Mouse (Mus musculus) myocyte (in vitro differentiated cells): ENCODE results near the gene Man2c1. TPM values are rescaled to one million over a fixed set of nuclear protein-coding genes. Genes with fewer than 3 reads are reported as not detected.

Experiments
- H3K27me3 ChIP-seq: one replicate; pipeline ENCODE4 v1.6.1; 2011; ENCODE audit not compliant: control insufficient read depth, insufficient read depth, insufficient read length
- H3K36me3 ChIP-seq: one replicate; pipeline ENCODE4 v1.6.1; 2011; ENCODE audit not compliant: control insufficient read depth, insufficient read depth
- H3K4me2 ChIP-seq: one replicate; pipeline ENCODE4 v1.6.1; 2011; ENCODE audit warnings: low read depth, control low read depth
- H3K4me3 ChIP-seq: one replicate; pipeline ENCODE4 v1.5.1; 2011; ENCODE audit warnings: mild to moderate bottlenecking, control low read depth, moderate library complexity
- H3K79me2 ChIP-seq: one replicate; pipeline ENCODE4 v1.6.1; 2011; ENCODE audit not compliant: control insufficient read depth, insufficient read depth
- H3ac ChIP-seq: one replicate; pipeline ENCODE4 v1.6.1; 2011; ENCODE audit not compliant: control insufficient read depth, insufficient read length
- CEBPB ChIP-seq: IDR thresholded peaks from 2 replicates; pipeline ENCODE4 v1.6.1; 2011; ENCODE audit warnings: mild to moderate bottlenecking, moderate library complexity; ENCODE audit not compliant: poor library complexity, insufficient read depth, severe bottlenecking
- E2F4 ChIP-seq: IDR thresholded peaks from one replicate; pipeline ENCODE4 v1.6.1; 2011; ENCODE audit warnings: mild to moderate bottlenecking, control low read depth, moderate library complexity; ENCODE audit not compliant: insufficient read depth
- MAX ChIP-seq: IDR thresholded peaks from one replicate; pipeline ENCODE4 v1.6.1; 2011; ENCODE audit warnings: low read depth, mild to moderate bottlenecking, control low read depth
- MYOD1 ChIP-seq, 3 experiments: IDR thresholded peaks; one replicate each; pipeline ENCODE4 v1.6.1; 2011; ENCODE audit warnings: control low read depth in 2 of 3, low read depth in 2 of 3, mild to moderate bottlenecking in 2 of 3, moderate library complexity in 1 of 3; ENCODE audit not compliant: insufficient read length in 2 of 3, control insufficient read depth in 1 of 3
- MYOG ChIP-seq, 3 experiments: IDR thresholded peaks; one replicate each; pipeline ENCODE4 v1.6.1; 2011; ENCODE audit warnings: control low read depth in 2 of 3, low read depth in 2 of 3, mild to moderate bottlenecking in 2 of 3; ENCODE audit not compliant: insufficient read length in 2 of 3, control insufficient read depth in 1 of 3, insufficient read depth in 1 of 3
- POLR2A ChIP-seq: IDR thresholded peaks from one replicate; pipeline ENCODE4 v1.6.1; 2011; ENCODE audit warnings: low read depth, mild to moderate bottlenecking, control low read depth, moderate library complexity; ENCODE audit not compliant: insufficient read length
- POLR2AphosphoS2 ChIP-seq: IDR thresholded peaks from one replicate; pipeline ENCODE4 v1.6.1; 2011; ENCODE audit warnings: low read depth, control low read depth; ENCODE audit not compliant: insufficient read length
- REST ChIP-seq: IDR thresholded peaks from one replicate; pipeline ENCODE4 v1.6.1; 2011; ENCODE audit warnings: mild to moderate bottlenecking, control low read depth, moderate library complexity; ENCODE audit not compliant: insufficient read depth, insufficient read length
- SRF ChIP-seq: IDR thresholded peaks from one replicate; pipeline ENCODE4 v1.6.1; 2011; ENCODE audit warnings: low read depth; ENCODE audit not compliant: control insufficient read depth, insufficient read length
- TCF12 ChIP-seq: IDR thresholded peaks from one replicate; pipeline ENCODE4 v1.6.1; 2011; ENCODE audit warnings: mild to moderate bottlenecking, control low read depth; ENCODE audit not compliant: poor library complexity, insufficient read depth, severe bottlenecking
- TCF3 ChIP-seq: IDR thresholded peaks from one replicate; pipeline ENCODE4 v1.6.1; 2011; ENCODE audit warnings: low read depth, control low read depth; ENCODE audit not compliant: insufficient read length
- USF1 ChIP-seq: IDR thresholded peaks from one replicate; pipeline ENCODE4 v1.6.1; 2011; ENCODE audit warnings: low read depth, mild to moderate bottlenecking, control low read depth, moderate library complexity
- polyA plus RNA-seq: library from polyadenylated mRNA; unstranded; fragments of >200 nt; fragmentation: generic; extraction: Trizol; gene quantifications from one replicate; pipeline ENCODE4 v1.2.1, GENCODE M21; 2012; ENCODE audit warnings: missing spikeins

The Man2c1 gene
- polyA plus RNA-seq, 1 experiment = 55.4 TPM

- TF ChIP-seq USF1 = no peak
- TF ChIP-seq E2F4 = no peak
- no peak for TF ChIP-seq POLR2A
- no peak for TF ChIP-seq CEBPB
- TF ChIP-seq MYOG (IDR thresholded peaks at IDR 0.05; ENCODE audit: control insufficient read depth in 1 of 3, insufficient read depth in 1 of 3, insufficient read length in 2 of 3, low read depth in 2 of 3) = no peak
- TF ChIP-seq SRF = no peak
- no peak for TF ChIP-seq TCF3
- no peak for TF ChIP-seq POLR2AphosphoS2
- no peak for TF ChIP-seq MAX
- no peak for TF ChIP-seq REST
- TF ChIP-seq TCF12 = no peak
- no peak for TF ChIP-seq MYOD1 (IDR thresholded peaks at IDR 0.05; ENCODE audit: control insufficient read depth in 1 of 3, insufficient read length in 2 of 3, low read depth in 2 of 3)
- H3K4me3 ChIP-seq = peak overlapping the region; percentile 29
Observed at GRCm38 (mm10) chr9:57158506-57158905, 28.0 kb downstream of the Man2c1 start.

DNA sequence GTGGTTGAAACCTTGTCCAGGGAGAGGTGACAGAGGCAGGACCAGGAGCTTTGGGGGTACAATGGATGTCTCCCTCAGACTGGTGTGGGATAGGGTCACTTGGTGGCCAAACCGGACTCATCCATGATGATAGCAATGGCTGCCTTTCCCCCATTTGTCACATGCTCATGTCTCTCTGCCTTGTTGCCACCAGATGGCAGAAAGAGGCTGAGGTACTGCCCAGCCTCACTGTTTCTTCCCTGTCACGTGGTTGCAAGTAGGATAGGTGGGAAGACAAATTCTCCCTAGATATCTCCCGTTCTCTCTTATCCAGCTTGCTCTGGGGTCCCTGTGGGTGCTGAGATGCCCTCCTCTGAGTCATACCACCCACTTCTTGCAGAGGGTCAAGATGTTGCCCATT lies 32.0 kb downstream of the Man2c1 start:
- Histone ChIP-seq H3K36me3 (no peaks in the 10 kb centered on the region), H3K4me3 (no peak overlapping the region), H3K79me2 (no peaks in the 10 kb centered on the region), H3K27me3 (no peaks in the 10 kb centered on the region), H3K4me2 (peak overlapping the region; percentile 10), H3ac (no peak overlapping the region)
- TF ChIP-seq REST (no peak), USF1 (peak; percentile 94)

More at GRCm38 (mm10) chr9:57158506-57158905, 28.0 kb downstream of the Man2c1 start:
- Histone ChIP-seq H3ac (no peak overlapping the region), H3K4me2 (peak overlapping the region; percentile 78), H3K79me2 (no peaks in the 10 kb centered on the region), H3K36me3 (no peaks in the 10 kb centered on the region), H3K27me3 (no peaks in the 10 kb centered on the region)

DNA sequence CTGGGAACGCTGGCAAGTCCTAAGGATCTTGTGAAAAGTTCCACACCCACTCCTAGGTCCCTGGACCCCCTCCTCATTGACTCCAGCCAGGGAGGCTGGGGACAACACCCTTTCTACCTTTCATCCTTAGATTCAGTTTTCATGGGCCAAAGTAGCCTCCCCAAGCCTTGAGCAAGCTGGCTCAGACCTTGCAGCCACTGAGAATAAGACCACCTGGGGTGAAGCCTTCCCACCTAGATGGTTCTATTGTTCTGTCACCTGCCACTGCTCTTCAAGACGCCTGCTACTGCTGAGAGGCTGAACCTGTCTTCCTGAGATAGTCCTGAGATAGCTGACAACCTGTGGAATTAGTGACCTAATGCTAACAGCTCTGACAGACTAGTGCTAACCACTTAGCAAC lies 32.6 kb downstream of the Man2c1 start:
- no peaks in the 10 kb centered on the region for H3K27me3 ChIP-seq
- no peak overlapping the region for H3ac ChIP-seq
- no peaks in the 10 kb centered on the region for H3K79me2 ChIP-seq
- H3K4me2 ChIP-seq = no peak overlapping the region
- H3K4me3 ChIP-seq = no peak overlapping the region
- TF ChIP-seq E2F4 = no peak
- TF ChIP-seq MAX = no peak
- TF ChIP-seq CEBPB = no peak
- no peak for TF ChIP-seq TCF3
- no peak for TF ChIP-seq POLR2A
- no peak for TF ChIP-seq TCF12
- no peak for TF ChIP-seq REST
- no peak for TF ChIP-seq SRF
- TF ChIP-seq USF1 = no peak
- TF ChIP-seq POLR2AphosphoS2 = no peak
- TF ChIP-seq MYOD1 (IDR thresholded peaks at IDR 0.05; ENCODE audit: control insufficient read depth in 1 of 3, insufficient read length in 2 of 3, low read depth in 2 of 3) = no peak
- TF ChIP-seq MYOG (IDR thresholded peaks at IDR 0.05; ENCODE audit: control insufficient read depth in 1 of 3, insufficient read depth in 1 of 3, insufficient read length in 2 of 3, low read depth in 2 of 3) = no peak
- H3K36me3 ChIP-seq = no peaks in the 10 kb centered on the region

- Histone ChIP-seq H3K4me2 (no peak overlapping the region), H3K27me3 (no peaks in the 10 kb centered on the region), H3K4me3 (no peak overlapping the region), H3K79me2 (no peaks in the 10 kb centered on the region), H3ac (no peak overlapping the region), H3K36me3 (no peaks in the 10 kb centered on the region)
- TF ChIP-seq MYOG (IDR thresholded peaks at IDR 0.05; ENCODE audit: control insufficient read depth in 1 of 3, insufficient read depth in 1 of 3, insufficient read length in 2 of 3, low read depth in 2 of 3) = no peak
Observed at GRCm38 (mm10) chr9:57166173-57166572, 35.7 kb downstream of the Man2c1 start.

DNA sequence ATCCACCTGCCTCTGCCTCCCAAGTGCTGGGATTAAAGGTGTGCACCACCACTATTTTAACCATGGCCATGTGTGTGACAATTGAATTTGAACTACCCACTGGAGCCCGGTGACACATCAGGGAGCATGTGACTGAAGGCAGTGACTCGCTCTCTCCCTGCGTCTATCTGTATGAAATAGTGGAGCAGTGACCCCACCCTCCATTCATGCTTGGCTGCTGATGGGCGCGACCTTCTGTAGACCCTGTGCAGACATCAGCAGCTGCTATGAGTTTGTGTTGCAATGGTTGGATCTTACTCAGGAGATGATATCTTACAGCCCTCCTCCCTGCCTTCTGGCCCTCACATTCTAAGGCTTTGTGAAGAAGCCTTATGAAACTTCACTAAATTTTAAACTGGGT lies 37.9 kb downstream of the Man2c1 start:
- H3K4me3 ChIP-seq = no peak overlapping the region
- no peaks in the 10 kb centered on the region for H3K36me3 ChIP-seq
- no peak overlapping the region for H3ac ChIP-seq
- TF ChIP-seq MYOG (IDR thresholded peaks at IDR 0.05; ENCODE audit: control insufficient read depth in 1 of 3, insufficient read depth in 1 of 3, insufficient read length in 2 of 3, low read depth in 2 of 3) = no peak
- no peak for TF ChIP-seq E2F4
- TF ChIP-seq MAX = no peak
- TF ChIP-seq SRF = no peak
- TF ChIP-seq MYOD1 (IDR thresholded peaks at IDR 0.05; ENCODE audit: control insufficient read depth in 1 of 3, insufficient read length in 2 of 3, low read depth in 2 of 3) = no peak
- no peak for TF ChIP-seq USF1
- no peak for TF ChIP-seq POLR2A
- no peak for TF ChIP-seq REST
- TF ChIP-seq TCF12 = no peak
- no peak for TF ChIP-seq POLR2AphosphoS2
- no peak for TF ChIP-seq TCF3
- no peak for TF ChIP-seq CEBPB
- peaks cover 8% of the 10 kb centered on the region for H3K27me3 ChIP-seq
- no peak overlapping the region for H3K4me2 ChIP-seq
- H3K79me2 ChIP-seq = no peaks in the 10 kb centered on the region

Other genes with a start within 250 kb of the Man2c1 start
- 9.4 TPM for gene Snx33, start 202.3 kb upstream of the Man2c1 start, polyA plus RNA-seq
- gene Imp3, start 193.2 kb upstream of the Man2c1 start, polyA plus RNA-seq = 142 TPM
- gene Snupn, start 179.8 kb upstream of the Man2c1 start, polyA plus RNA-seq = 12.8 TPM
- 16.1 TPM for gene Ptpn9, start 135.8 kb upstream of the Man2c1 start, polyA plus RNA-seq
- 13.3 TPM for gene Sin3a, start 58.6 kb upstream of the Man2c1 start, polyA plus RNA-seq
- 12.7 TPM for gene Neil1, start 17.6 kb downstream of the Man2c1 start, polyA plus RNA-seq
- 57.3 TPM for gene Commd4, start 27.6 kb downstream of the Man2c1 start, polyA plus RNA-seq
- not detected for gene Trcg1, start 105.9 kb downstream of the Man2c1 start, polyA plus RNA-seq
- 30.3 TPM for gene 1700017B05Rik, start 131.9 kb downstream of the Man2c1 start, polyA plus RNA-seq